Mouse (Mus musculus): ENCODE measurements around the gene Dimt1.
A peak's percentile ranks its signal among the peaks of the same experiment; 100 is the strongest.
"Not testable (repeated sequence)": the region's sequence is repeated elsewhere in the genome, so short reads cannot be mapped to it uniquely, and the experiment has no call there.

Gene Dimt1

DNA sequence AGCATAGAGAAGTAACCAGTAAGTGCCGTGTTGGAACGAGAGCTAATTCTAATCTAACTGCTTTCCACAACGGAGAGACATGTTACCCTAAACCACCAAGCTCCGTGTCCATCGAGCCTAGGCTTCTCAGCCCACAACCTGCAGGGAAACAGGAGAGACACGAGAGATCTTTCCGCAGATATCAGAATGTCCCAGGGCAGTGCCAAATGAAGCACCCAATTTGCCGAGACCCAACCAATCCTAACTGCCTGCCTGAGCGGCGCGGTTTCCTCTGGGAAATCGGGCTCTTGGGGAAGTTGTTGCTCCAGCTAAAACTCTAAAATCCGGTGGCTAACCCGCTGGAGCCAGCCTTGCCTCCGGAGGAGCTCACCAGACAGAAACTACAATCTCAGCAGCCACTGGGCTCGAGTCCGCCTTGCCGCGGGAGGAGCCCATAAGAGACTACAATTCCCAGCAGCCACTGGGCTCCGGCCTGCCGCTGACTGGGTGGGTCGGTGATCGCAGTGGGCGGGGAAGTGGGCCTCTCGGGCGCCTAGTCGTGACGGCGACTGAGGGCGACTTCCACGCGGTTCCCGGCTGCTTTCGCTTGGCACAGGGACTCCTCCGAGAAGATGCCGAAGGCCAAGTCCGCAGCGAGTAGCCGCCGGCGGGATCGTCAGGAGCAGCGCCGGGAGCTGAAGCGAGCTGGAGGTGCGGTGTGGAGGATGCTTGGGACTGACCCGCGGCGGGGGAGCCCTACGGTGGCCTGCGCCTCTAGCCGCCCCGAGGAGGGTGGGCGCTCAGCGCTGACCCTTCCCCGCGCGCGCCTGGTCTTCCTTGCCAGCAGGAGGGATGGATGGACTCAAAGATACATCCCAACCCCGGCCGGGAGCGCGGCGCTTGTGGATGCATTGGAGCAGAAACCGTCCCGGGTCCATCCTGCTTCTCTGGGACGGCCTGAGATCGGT, at the start of gene Dimt1:
Gene Dimt1, plus strand, starts transcription at position 534 of the 947 bp plus-strand sequence.
- DNase-seq (ENCODE audit: low spot score), result peak; percentile 81

DNA sequence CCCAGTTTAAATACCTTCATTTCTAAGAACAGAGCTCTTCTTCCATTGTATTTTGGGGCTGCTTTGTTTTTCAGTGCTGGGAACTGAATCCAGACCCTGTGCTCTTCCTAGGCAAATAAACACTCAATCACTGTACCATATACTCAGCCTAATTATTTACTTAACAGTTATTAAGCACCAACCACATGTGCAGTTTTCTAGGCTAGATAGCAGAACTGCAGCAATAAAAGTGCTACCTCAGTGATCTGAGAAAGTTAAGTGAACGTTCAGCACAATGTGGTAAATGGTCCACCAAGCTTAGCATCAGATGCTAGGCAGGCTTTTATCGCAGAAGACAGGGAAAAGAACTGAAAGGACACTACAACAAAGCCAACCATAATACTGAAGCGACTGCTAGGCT, 42.3 kb upstream of the Dimt1 start:
- no peak for DNase-seq (ENCODE audit: low spot score)

DNA sequence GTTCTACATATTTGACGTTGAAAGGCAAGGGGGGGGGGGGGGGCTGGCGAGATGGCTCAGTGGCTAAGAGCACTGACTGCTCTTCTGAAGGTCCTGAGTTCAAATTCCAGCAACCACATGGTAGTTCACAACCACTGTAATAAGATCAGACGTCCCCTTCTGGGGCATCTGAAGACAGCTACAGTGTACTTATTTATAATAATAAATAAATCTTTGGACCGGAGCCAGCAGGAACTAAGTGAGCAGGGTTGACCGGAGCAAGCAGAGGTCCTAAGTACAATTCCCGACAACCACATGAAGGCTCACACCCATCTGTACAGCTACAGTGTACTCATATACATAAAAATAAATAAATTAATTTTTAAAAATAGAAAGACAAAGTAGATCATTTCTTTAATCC, 41.8 kb upstream of the Dimt1 start:
- DNase-seq (ENCODE audit: low spot score), result not testable (repeated sequence)

DNA sequence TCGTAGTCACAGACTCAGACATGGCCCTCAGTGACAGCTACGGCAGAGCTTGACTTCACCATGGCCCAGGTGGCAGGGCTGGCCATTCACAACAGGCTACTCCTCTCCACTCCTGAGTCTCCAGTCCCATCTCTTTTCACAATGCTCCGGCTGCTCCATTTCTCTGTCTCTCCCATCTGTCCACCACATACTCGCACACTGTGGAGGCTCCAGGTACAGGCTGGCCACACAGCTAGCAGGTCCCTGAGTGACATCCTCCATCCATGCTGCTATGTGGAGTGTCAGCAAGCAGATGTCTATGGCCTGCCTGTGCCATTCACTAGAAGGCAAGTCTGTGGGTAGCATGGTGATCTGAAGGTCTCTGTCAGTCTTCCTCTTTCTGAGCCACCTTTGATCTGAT, 39.7 kb upstream of the Dimt1 start:
- DNase-seq (ENCODE audit: low spot score), result no peak

DNA sequence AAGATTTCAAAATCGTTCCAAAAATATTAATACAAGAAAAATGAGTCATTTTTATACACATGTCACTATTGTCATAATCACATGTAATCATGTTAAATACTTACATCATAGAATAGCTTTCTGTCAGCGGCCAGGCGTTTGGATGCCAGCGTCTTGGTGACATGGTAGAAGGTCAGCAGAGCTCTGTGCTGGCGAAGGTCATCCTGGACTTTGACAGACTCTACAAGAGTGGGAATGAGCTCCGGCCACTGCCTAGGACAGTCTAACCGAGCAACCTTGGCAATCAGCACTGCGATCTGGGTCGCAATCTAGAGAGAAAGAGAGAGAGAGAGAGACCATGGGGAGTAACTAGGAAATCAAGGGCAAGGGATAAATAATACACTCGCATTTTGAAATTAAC, 36.8 kb upstream of the Dimt1 start:
- no peak for DNase-seq (ENCODE audit: low spot score)

DNA sequence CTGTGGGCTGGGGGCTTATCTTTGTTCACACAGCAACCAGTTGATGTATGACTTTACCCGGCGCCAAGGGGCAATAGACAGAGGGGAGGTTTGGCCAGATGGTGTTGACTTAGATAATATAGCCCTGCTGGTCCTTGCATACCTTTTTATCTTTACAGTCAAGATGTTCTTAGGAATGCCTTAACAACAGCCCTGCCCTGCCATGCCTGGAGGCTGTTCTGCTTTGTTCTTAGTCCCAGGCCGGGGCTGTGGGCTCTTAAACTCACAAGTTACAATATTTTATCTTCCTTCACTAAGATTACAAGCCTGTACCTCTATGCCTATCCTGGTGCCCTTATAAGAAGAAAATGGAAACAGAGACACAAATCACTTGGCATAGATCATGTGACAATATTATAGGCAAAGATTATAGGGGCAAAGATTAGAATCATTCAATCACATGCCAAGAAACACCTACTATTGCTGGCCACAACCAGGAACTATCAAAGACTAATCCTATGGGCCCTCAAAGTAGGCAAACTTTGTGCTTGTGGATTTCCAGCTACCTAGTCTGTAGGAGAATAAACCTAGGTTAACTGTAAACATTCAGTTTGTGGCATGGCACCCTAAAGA, 33.7 kb upstream of the Dimt1 start:
- DNase-seq (ENCODE audit: low spot score), result no peak

DNA sequence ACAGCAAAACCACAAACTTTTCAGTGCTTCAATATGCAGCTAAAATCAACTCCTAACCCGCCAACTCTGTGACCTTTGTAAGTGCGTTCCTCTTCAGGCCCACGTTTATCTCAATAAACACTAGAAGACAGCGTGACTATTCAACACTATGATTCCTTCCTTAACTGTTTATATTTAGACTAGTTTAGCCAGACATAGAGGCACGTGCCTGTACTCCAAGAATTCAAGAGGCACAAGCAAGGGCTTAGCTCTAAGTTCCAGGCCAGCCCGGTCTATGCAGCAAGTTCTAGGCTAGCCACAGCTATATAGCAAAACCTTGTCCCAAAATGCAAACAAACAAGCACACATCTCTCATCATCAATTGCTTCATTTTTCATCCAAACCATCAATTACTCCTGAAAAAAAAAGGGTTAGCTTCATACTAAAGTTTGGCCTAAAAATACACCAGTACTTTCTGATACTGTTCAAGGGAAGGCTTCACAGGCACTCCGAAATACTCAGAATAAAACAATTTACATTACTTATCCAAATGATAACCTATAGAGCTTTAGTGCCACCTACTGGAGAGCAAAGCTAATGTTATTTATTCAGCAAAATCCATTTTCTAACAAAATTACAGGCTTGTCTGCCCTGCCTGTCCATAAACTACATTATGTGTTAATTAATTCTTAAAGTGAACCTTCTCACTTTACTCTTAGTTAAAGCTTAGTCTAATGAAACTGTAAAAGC, 28.4 kb upstream of the Dimt1 start:
- DNase-seq (ENCODE audit: low spot score), result no peak

DNA sequence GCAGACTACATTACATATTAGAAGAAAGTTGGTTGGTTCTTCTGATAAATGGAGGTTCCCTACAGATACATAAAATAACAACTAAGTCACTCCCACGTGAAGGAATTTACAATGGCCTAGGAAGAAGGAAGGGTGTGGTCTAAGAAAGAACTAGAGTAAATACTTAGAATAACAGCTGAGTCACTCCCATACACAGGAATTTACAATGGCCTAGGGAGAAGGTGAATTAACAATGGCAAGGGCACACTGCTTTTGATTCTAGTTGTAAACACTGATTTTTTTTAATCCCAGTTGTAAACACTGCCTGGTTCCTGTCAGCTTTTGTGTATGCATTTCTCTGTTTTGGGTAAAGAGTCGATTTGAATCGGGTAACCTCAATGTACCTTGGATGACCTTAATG, 21.0 kb upstream of the Dimt1 start:
- not testable (repeated sequence) for DNase-seq (ENCODE audit: low spot score)

DNA sequence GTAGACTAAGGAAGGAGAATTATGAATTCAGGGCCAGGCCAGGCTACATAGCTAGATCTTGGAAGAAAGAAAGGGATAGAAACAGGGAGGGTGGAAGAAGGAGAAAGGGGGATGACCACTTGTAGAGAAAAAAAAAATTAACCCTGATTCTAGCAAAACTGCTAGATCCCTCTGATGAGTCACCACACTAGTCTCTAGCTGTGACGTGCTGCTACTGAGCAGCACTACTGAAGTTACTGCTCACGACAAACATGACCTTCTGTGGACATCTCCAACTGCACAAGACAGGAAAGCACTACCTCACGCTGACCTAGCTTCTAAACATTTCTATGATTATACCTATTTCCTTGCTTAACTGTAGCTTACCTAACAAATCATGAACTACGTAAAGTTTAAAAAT, 18.6 kb upstream of the Dimt1 start:
- DNase-seq (ENCODE audit: low spot score), result no peak

DNA sequence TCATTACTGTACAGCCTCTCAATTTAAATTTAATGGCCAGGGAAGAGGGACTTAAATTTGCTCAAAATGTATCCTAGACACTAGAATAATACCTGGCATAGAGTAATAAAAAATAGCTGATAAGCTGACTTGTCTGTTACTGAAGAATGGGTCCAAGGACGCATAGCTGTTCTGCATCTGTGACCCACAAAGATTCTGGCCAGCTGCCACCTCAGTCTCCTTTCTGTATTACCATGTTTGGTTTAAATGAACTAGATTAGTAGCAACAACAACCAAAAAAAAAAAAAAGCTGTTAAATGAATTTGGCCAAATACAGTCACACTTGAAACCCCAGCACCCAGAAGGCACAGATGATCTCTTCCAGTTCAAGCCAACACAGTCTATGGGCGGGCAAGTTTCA, 17.7 kb upstream of the Dimt1 start:
- DNase-seq (ENCODE audit: low spot score), result no peak

DNA sequence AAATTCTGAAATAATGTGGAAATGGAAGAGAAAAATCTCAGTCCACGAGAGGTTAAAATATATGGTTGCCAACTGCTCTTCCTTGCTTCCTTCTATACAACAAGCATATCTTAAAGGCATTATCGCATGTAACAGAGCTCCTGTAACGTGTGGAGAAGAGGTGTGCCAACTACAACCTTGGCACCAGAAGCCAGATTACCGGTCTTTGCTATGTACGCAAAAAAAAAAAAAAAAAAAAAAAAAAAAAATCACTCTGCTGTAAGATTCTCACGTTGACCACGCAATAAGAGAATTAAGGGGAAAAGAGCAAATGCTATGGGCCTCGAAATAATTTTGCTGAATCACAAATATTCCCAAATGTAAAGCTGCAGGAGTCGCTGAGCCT, 11.1 kb upstream of the Dimt1 start:
- DNase-seq (ENCODE audit: low spot score), result no peak

DNA sequence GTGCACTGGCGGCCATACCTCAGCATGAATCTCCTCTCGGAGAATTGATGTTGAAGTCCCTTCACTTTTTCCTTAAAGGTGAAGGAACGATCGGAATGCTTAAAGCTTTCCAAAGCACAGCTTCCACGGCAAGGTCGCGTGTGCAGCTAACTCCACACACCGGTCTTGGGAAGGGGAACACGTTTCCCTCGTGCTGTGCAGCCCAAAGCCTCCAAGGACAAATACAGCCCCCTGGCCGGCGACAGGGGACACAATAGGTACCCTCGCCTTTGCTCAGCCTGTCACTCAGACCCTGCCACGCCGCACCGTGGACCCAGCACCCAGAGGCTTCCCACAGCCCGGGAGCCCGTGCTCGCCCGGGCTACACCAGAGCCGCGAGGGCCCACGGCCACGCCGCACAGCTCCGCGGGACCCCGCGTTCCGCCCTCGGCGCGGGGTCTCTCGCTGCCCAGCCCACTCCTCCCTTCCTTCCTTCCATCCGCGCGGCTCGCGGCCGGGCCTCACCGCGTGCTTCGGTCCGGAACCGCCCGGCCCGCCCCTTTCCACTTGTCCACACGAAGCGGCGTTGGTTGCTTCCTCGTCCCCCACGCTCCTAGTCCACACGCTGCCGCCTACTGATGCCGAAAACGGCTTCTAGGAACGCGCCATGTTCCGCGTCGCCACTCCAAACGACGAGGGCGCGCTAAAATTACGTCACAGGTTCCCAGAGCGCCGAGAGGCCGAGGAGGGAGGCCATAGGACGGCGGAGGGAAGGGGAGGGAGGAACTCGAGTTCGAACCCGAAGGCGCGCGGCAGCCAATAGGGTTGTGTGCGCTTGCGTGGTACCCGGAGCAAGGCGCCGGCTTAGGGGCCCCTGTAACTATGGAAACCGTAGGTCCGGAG, 10.4 kb upstream of the Dimt1 start, which contains the start of gene Ipo11:
Gene Ipo11, minus strand, starts transcription at position 703 of the 882 bp plus-strand sequence.
- peak; percentile 84 for DNase-seq (ENCODE audit: low spot score)

DNA sequence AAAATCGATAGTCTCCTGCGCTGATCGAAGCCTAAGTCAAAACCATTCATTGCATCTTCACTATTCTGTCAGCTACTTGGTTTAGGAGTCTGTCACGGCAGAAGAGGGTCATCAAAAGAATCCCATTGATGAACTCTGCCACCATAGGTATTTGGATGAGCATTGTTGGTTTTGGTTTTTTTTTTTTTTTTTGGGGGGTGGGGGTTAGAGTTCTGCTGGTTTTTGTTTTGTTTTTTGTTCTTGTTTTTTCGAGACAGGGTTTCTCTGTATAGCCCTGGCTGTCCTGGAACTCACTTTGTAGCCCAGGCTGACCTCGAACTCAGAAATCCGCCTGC, 9.8 kb upstream of the Dimt1 start:
- no peak for DNase-seq (ENCODE audit: low spot score)

DNA sequence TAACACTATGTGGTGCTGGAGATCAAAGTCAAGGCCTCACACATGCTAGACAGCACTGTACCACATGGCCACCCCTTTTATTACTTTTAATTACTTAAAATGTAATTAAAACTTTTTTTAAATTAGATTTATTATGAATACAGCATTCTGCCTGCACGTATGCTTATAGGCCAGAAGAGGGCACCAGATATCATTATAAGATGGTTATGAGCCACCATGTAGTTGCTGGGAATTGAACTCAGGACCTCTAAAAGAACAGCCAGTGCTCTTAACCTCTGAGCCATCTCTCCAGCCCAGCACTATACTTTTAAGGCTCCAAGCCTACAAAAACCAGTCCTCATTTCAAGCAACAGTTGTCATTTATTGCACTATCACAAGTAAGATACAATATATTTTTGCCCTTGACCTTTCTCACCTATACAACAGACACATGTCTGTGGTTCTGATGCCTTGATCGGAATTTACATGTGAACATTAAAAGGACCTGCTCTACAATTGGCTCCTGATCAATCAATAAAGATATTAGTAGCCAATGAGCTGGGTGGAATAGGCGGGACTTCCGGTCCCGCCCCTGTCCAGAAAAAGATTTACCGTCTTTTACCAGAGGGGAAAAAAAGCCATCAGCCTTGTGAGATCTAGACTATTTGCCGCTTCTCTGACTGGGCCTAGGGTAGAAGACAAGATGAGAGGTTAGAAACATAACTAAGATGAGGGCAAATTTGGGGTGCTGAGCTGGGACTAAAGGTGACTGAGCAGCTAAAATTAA, 5.5 kb upstream of the Dimt1 start:
- DNase-seq (ENCODE audit: low spot score), result no peak

DNA sequence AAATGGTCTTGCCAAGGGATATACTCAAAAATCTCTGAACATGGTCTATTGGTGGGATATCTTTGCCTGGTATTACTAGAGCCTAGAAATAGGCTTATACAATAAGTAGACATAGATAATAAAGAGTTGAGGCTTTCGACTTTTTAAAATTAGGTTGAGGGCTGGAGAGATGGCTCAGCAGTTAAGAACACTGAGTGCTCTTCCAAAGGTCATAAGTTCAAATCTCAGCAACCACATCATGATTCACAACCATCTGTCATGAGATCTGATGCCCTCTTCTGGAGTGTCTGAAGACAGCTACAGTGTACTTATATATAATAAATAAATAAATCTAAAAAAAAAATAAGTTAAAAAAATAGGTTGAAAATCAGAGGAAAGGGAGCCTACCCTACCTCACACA, 4.2 kb upstream of the Dimt1 start:
- no peak for DNase-seq (ENCODE audit: low spot score)

DNA sequence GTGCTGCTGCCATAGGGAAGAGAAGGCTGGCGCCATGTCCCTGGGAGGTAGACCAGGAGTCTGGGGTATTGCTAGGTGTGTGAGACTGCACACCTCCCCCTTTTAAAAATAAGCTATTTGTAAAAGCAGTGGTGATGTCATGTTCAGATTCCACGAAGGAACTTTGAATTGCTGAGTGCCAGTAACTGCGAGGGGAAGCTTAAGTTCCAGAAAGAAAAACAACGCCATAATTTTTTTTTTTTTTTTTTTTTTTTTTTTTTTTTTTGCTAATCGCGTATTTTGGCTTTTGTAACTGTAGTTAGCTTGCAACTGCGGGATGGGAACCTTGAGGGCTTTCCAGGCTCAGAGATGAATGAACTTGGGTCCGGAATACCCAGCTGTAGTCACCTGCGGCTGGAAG, 1.4 kb upstream of the Dimt1 start:
- DNase-seq (ENCODE audit: low spot score), result no peak

DNA sequence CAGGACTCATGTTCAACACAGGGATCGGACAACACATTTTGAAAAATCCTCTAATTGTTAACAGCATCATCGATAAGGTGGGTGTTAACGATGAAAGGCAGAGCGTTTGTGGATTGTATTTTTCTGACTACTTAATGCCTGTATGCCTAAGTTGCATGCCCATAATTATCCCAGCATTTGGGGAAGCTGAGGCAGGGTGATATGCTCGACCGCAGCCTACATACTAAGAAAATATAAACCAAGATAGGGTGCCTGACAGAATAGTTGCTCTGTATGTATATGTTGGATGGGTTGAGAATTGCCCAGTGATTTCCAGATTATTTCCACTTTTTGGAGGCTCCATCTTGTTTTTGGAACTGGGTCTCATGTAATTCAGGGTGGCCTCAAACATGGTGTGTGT, 656 bp downstream of the Dimt1 start:
- no peak for DNase-seq (ENCODE audit: low spot score)

DNA sequence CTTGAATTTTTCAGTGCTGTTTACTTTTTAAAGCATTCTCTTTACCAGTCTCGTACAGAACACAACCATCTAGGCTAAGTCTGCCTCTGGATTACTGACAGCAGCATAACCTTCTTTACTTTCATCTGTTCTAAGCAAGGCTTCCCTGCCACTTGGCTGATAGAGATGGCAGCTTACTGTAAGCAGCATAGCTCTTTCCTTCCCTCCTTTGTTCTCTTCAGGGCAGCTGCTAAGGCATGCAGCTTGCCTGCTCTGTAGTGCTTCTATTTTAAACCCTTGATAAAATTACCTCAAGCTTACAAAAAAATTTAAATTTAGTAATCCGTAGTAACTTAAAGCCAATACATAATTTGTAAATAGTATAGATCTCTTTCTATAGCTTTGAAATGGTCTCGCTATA, 8.0 kb downstream of the Dimt1 start:
- DNase-seq (ENCODE audit: low spot score), result no peak

DNA sequence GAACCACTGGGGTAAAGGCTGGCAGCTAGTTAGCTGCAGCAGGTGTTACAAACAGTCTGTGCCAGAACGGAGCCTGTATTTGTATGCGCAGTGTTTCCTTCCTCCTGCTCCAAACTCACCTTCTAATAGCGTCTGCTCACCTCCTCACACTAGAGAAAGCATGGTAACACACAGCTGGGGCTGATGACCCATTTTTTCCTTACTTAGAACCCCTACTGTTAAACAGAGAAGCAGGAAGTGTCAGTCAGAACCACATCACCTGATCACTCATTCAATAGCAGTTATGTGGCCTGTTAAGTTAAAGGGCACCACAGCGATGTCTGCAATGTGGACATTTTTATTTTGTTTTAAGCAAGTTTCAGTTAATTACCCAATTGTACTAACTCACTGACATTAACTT, 10.6 kb downstream of the Dimt1 start:
- no peak for DNase-seq (ENCODE audit: low spot score)

DNA sequence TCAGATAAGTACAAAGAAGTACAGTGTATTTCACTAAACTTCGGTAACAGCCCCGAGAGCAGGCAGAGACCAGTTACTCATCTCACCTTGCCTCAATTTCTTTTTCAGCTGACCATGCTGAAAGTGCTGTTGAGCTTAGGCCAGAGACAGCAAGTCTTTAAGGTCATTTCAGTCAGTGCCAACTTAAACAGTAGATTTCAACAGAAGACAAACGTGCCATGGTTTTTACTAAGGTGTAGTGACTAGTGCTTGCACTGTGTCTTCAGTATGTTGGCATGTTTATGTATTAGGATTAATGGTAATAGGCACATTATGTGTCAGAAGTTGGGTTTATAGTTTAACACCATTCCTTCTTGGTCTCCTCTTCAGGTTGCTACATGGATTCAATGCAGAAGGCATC, 11.4 kb downstream of the Dimt1 start:
- DNase-seq (ENCODE audit: low spot score), result no peak

DNA sequence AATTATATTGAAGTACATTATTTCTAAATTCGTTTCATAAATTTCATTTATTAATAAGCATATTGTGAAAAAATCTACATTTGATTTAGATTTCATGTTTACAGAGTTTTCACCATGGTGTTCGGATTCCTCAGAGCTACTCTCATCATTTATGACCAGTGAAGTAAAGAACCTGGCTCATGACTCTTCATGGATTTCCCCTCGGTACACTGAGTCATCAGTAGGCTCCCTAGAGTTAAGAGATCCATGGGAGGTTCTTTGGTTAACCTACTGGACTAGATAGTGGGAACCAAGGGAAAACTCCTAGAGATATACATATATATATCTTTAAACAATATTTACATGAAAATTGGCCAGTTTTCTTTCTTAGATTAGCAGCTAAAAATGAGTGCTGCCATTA, 13.6 kb downstream of the Dimt1 start:
- no peak for DNase-seq (ENCODE audit: low spot score)

Data from ovary, postnatal 14 days (tissue).